Mouse (Mus musculus) 3134 (cell line): Measurements from ENCODE around the gene H2al1n.
"Not testable (repeated sequence)": the region's sequence is repeated elsewhere in the genome, so short reads cannot be mapped to it uniquely, and the experiment has no call there.

ENCODE experiments used
- DNase-seq: peaks from one replicate; pipeline ENCODE4 v3.0.0-alpha.2; 2011; ENCODE audit warnings: low spot score; ENCODE audit not compliant: insufficient read length; ENCODE audit errors: extremely low read depth

Gene H2al1n

GRCm38 (mm10) chrX:14210848-14211247 lies at the start of gene H2al1n:
H2al1n (plus strand) TSS chrX:14211148.
- DNase-seq = not testable (repeated sequence)

- DNase-seq = no peak
Observed at GRCm38 (mm10) chrX:14199284-14199683, 11.7 kb upstream of the H2al1n start.

- DNase-seq = no peak
Observed at GRCm38 (mm10) chrX:14206112-14206875, 4.7 kb upstream of the H2al1n start.

- no peak for DNase-seq
Observed at GRCm38 (mm10) chrX:14229218-14229617, 18.3 kb downstream of the H2al1n start.

GRCm38 (mm10) chrX:14259597-14260239 lies 48.8 kb downstream of the H2al1n start:
- DNase-seq = no peak
